Mouse (Mus musculus) urinary bladder, adult 2 months (tissue): ENCODE measurements around the gene 1700122O11Rik. TPM values are rescaled to one million over a fixed set of nuclear protein-coding genes. Genes with fewer than 3 reads are reported as not detected.

Experiments used
- DNase-seq: peaks from one replicate; pipeline ENCODE4 v3.0.0; 2022; ENCODE audit warnings: low spot score
- polyA plus RNA-seq: library from polyadenylated mRNA; depleted of rRNA; stranded (reverse); fragments of >200 nt; gene quantifications from 2 replicates; pipeline ENCODE4 v1.2.3, GENCODE M21; 2012

The 1700122O11Rik gene
- polyA plus RNA-seq, 1 experiment = not detected

DNA sequence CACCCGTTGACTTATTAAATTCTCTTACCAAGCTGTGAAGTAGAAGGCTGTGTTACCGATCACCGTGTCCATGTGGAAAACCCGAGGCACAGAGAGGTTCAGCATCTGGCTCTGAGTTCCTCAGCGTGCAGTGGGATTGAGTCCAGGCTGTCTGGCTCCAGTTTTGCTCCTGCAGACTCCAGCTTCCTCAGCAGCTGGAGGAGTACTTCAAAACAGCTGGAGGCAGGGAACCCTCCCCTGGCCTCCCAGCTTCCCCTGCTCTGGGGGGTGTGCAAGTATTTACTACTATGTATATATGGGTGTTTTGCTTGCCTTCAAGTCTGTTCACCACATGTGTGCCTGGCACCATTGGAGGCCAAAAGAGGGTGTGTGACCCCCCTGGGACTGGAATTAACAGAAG lies 9.8 kb downstream of the 1700122O11Rik start:
- no peak for DNase-seq

DNA sequence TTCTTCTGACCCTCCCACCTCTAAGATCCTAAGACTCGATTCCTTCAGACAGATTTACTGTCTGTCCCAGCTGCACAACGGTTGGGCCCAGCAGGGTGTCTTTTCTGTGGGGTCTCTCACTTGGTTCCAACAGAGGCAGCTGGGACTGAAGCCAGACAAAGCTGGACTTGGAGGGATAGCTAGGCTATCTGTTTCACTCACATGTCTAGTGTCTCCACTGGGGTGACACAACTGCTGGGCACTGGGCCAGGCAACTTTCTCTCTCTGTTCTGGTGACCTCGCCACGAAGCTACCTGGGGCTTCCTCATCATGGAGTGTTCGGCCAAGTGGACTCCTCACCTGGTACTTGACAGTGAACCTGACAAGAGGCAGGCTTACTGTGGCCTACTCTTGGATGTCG lies 10.4 kb downstream of the 1700122O11Rik start:
- DNase-seq = no peak

DNA sequence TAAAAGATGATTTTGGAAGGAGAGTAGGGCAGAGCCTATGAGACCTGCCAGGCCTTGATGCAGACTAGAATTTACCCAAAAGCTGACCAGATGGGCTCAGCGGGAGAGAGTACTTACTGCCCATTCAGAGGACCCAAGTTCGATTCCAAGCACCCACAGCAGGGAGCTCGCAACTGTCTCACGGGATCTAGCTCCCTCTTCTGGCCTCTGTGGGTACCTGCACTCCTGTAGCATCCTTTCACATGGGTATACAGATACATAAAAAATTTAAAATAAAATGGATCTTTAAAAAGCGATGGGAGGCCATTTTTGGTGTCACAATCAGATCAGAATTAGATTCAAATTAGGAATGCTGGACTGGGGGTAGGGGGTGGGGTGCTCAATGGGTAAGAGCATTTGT lies 11.1 kb downstream of the 1700122O11Rik start:
- DNase-seq = no peak

DNA sequence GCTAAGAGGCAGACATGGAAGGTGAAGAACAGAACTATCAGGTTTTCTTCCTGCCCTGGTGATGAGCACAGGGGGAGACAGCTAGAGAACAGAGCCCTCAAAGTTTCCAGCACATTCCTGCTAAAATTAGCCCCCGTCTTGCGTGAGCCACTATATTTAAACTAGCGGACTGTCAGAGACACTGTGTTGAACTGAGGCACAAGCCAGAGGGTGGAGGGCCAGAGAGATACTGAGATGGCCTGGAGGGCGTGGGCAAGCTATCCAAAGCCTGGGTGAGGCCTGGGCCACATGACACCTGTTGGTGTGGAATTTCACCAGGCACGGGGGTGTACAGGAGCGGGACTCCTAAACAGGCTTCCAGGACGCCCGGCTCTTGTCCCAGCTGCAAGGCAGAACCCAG lies 14.0 kb downstream of the 1700122O11Rik start:
- DNase-seq = no peak

DNA sequence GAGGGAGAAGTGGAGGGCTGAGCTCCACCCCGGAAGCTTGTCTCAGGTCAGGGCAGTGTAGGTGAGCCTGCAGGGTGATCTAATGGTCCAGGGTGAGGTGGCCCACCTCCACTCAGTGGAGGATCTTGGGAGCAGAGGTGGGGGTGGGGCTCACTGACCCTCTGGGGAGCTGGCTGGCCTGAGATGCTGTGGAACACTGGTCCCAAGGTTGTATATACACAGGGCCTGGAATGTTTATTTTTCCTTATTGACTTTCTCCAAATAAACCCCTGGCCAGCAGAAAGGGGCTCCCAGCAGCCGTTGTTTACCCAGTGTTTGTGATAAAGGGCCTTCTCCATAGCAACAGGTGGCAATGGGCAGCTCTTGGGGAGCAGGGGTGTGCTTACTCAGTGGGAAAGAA lies 18.5 kb downstream of the 1700122O11Rik start:
- DNase-seq = no peak

DNA sequence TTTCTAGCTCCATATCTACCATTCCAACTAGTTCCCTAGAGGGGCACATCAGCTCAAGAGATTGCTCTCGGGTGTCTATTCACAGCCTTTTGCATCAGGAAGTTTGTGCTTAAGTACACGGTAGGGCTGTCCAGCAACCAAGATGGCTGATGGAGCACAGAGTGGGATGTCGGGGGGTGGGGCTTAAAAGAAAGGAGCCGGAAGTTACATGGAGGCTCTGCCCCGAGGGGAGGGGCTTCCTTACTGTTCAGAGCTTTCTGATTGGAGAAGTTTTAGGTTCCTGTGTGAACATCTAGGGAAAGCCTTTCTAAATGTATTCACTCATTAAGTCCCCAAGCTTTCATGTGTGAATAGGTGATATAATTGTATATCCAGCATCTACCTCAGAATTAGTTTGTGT lies 21.5 kb downstream of the 1700122O11Rik start:
- DNase-seq = no peak

DNA sequence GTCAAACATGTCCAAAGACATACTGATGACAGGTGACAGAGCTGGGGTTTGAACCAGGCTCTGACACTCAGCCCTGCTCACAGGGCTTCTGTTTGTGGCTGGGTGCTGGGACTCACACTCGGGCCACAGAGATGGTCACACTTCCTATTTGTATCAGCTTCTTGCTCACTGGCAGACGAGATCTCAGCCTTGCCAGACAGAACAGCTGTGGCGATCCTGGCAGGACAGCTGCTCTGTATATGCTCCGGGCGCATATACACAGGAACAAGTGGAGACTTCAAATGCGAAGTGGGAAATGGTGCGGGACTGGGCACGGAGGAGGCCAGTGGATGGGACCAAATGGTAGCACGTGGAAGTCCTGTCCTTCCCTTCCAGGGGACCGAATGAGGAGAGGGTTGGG lies 25.5 kb downstream of the 1700122O11Rik start:
- DNase-seq = no peak

DNA sequence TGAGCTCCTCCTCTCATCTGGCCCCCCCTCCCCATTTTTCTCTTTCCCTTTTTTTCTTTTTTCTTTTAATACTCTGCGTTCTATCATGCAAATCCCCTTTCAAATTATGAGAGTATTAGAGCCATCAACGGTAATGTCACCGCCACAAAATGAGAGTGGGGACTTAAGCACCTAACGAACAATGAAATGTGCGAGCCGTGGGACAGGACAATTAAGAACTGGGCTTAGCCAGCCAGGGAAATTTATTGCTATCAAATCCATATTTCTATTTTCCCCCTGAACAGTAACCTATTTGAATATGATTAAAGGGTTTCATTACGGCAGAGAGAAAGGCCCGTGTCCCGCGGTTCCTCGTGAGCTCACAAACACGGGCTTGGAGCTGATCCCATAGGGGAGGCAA lies 27.0 kb downstream of the 1700122O11Rik start:
- DNase-seq = no peak

DNA sequence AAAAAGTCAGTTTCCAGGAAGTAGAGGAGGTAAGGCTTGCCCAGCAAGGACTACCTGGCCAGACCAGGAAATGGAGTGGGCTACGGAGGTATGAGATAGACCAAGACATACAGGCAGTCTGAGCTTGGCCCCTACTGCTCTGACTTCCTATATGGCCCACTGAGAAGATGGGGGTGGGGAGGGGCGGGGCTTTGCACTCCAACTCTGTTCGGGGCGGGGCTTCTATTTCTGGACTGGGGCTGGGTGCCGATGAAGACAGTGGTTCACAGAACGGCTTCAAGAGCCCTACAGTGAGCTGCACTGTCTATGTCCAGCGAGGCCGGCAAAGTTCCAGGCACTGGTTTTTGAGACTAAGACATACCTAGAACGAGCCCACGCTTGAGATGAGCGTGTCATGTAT lies 27.8 kb downstream of the 1700122O11Rik start:
- no peak for DNase-seq

DNA sequence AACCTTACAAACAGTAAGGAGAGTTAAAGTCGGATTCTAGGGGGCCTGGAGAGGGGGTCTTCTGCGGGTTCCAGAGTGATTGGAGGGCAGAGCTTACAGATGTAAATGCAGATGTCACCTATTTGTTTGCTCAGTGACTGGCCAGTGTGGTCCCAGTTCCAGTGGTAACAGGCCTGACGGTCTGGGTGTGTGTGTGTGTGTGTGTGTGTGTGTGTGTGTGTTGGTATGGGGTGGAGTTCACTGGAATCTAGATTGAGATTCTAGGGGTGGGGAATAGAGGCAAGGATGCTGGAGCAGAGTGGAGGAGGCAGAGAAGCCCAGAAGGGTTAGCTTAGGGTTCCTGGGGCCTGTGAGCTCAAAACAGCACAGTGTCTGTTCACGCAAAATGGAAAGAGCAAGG lies 32.3 kb downstream of the 1700122O11Rik start:
- DNase-seq = no peak

DNA sequence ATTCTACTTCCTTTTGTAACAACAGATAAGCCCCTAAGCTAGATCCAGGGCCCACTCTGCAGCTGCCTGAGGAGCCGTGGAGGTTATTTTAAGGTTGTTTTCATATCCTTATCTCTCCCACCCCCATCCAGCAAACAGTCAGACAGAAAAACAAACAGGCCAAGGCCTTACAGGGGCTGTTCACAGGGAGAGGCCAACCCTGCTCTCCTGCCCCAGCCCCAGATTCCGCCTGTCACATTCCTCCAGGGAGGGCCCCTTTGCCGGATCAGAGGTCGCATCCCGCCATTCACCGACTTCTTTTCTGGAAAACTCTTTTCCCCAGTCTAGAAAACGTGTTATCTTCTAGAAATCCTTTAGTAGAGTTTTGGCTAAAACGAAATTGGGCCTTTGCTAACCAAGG lies 33.0 kb downstream of the 1700122O11Rik start:
- DNase-seq = no peak

DNA sequence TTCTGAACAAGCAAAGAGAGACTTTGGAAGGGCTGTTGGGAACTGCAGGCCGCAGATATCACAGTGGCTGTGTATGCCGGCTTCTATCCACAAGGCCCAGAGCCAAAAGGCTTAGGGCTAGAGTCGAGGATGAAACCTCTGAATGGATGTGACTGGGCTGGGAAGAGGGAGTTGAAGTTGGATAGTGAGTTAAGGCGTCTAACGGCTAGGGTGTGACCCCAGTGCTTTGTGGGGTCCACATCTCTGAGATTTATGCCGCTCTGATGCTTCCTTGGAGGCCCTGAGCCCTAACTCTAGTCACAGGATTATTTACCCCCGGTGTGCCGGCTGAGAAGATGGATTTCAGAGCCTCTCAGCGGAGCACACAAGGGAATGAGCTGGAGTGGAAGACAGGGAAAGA lies 33.5 kb downstream of the 1700122O11Rik start:
- no peak for DNase-seq

DNA sequence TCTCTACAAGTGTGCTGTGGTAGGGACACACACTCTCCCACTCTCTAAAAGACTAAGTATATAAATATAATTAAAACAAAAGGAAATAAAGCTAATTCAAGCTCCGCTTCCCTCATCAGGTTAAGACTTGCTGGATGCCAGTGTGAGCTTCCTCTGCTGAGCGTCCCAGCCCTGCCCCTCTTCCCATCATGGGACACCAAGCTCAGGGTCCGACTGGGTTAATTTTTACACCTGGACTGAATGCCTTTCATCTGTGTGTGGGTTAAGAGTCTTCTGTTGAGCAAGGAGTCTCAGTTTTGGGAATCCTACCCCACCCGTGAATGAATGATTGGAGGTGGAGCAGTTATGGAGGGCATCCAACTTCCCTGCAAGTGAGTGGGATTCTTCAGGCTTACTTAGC lies 35.6 kb downstream of the 1700122O11Rik start:
- DNase-seq = no peak

DNA sequence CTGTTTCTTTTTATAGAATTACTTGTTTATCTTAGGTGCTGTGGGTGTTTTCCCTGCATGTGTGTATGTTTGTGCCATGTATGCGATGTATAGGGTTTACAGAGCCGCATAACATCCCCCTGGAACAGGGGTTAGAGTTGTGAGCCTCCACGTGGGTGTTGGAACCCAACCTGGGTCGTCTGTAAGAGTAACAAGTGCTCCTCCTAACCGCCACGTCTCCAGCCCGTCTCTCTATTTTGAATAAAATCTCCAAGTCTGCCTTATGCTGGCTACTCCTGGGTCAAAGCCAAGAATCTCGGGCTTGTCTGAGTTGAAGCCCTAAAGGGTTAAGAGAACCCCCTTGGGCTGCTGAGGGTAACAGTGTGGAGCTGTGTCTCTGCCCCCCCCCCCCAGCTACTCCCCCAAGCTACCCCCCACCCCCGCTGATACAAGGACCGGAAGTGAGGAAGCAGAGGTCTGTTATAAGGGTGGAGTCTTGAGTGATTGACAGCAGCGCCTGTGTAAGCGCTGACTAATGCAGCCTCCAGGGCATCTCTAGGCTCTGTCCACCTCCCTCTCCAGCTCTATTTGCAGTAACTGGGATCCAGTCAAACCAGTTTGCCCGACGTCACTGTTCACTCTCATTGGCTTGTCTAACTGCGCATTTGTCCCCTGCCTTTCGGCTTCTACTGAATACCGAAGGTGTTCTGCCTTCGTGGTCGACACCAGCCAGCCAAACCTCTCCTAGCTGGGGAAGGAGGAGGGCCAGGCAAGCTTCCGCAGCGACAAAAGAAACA lies 36.3 kb downstream of the 1700122O11Rik start:
- DNase-seq = peak; percentile 48

DNA sequence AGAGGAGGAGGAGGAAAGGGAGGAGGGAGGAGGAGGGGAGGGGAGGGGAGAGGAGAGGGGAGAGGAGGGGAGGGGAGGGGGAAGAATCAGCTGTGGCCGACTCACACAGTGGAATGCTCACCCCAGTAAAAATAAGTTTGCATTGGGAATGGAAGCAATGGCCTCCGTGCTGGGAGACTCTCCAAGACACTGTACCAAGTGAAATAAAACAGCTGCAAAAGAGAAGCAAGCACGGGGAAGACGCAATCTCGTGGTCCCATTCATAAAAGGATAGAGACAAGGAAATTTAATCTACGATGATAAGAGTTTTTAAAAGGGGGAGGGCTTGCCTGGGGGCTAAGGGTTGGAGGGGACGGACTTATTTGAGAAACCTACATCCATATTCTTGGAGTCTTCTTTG lies 36.9 kb downstream of the 1700122O11Rik start:
- no peak for DNase-seq

DNA sequence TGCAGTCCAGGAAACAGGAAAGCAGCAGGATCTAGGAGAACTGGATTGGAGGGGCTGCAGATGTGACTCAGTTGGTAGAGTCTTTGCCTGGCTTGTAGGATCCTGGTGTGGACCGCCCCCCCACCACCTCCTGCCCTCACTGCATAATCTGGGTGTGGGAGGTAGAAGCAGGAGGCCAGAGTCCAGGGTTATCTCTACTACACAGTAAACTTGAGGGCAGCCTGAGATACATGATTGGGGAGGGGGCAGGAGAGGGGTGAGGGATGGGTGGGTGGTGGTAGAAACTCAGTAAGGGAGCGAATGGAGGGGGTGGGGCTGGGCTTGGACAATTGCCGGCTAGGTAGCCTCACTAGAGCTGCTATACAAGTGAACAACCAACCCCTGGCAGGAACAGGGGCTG lies 38.3 kb downstream of the 1700122O11Rik start:
- DNase-seq = no peak

DNA sequence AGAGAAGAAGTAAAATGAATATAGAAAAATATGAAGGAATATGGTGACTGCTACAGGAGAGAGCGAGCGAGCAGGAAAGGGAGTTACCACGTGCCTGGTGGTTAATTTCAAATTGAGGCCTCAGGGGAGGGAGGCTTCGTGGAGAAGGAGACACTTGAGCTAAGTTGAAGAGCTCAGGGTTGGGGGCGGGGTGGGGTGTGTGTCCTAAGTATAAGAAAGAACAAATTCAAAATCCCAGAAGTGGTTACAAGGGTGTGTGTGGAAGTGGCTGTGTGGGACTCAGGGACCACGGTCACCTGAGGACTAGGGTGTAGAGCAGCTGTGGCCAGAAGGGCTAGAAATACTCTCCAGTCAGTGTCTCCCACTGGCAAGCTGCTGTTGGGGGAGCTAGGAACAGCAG lies 38.7 kb downstream of the 1700122O11Rik start:
- DNase-seq = no peak

DNA sequence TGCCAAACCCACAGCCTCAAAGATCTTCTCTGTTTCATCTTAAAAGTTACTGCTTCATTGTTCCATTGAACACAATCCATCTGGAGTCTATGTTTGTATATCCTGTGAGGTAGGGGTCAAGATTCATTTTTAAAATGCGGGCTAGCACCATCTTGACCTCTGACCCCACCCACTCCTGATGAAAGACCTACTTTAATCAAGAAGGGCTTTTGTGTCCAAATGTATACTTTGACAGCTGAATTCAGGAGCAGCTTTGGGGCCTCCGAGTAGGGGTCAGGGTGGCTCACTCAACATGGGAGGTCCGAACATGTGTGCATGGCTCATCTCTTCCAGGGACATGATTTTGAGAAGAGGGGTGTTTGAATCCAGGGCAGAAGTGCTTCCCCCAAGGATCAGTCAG lies 40.3 kb downstream of the 1700122O11Rik start:
- DNase-seq = no peak

DNA sequence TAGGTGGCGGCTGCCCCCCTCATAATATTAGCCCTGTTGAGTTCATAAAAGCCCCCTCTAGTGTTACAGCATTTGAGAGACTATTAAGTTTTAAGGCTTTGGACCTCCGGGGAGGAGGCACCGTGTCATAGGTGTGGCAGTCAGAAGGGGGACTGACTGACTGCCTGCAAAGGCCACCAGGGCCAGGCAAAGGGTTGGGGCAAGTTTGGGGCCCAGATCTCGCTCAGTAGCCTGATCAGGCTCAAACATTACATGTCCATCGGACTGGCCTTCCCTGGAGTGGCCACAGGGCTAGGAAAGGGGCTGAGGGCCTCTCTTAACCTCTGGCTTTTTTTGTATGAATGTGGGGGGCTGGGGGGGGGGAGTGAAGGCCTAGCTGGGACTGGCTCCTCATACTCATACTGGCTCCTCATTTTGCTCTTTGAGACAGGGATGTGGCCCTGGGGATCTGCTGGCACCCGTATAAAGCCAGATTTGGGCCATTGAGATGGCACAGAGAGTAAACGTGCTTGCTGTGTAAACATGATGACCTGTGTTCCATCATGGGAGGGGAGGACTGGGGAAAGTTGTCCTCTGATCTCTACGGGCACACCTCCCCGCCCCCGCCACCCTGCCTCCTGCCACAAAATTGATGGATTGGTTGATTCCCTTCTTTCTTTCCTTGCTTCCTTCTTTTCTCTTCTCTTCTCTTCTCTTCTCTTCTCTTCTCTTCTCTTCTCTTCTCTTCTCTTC lies 47.5 kb downstream of the 1700122O11Rik start:
- DNase-seq = no peak

DNA sequence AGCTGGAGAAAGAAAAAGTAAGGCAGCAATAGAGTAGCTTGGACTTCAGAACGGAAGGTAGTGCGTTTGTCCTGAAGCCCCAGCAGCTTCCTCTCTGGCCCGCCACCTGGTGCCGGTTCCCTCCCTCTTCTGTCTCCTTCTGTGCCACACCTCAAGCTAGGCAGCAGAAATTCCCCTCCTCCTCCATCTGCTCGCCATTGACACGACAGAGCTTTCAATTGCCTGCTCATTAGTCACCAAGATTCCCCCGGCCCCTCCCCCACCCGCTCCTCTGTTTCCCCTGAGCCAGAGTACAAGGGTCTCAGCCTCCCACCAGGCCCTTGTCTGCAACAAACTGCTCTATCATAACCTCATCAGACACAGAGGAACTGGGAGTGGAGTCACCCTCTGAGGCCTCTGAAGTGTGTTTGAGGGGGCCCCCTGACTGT lies 48.1 kb downstream of the 1700122O11Rik start:
- no peak for DNase-seq

DNA sequence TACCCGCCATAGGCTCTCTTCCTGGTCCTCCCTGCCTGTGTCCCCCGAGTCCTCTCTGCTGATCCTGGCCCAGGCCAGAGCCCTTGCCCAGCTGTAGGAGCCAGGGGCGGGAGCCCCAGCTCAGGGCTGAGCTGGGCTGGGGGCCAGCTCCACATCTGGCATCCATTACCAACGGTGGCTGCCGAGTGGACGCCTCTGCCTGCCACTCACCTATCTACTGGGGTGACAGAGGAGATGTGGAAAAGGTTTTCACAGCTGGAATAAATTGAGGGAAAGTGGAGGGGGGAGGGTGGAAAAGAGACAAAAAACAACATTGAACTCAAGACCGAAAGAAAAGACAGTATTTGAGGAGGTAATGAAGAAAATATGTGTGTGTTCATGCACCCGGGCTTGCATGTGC lies 49.3 kb downstream of the 1700122O11Rik start:
- DNase-seq = no peak

DNA sequence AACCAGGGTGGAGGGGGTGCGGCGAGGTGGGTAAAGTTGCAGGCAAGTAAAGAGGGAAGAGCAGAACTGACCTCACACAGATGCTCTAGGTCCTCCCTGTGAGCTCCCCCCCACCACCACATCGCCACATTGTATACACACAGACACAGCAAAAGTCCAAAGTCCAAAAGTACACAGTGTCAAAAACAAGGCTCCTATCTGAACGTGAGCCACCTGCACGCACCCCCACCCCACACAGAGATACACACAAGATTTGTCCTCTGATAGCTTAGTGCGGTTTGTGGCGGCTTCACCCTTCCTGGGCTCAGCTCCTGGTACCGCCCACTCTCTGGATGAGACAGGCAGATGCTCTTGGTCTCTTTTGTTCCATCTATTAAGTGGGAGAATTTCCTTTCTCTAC lies 50.0 kb downstream of the 1700122O11Rik start:
- no peak for DNase-seq
